Mouse (Mus musculus): Measurements from ENCODE around the gene Btbd18. TPM values are rescaled to one million over a fixed set of nuclear protein-coding genes. Genes with fewer than 3 reads are reported as not detected.
A peak's percentile ranks its signal among the peaks of the same experiment; 100 is the strongest.

Btbd18 gene
- total and polyA plus RNA-seq, 3 experiments: not detected

GRCm38 (mm10) chr2:84690050-84690449 lies 31.2 kb downstream of the Btbd18 start:
- 75% methylated on average over 12 of the region's 12 CpGs for WGBS
- no peak overlapping the region for H3K27ac ChIP-seq
- no peaks in the 10 kb centered on the region for H3K79me2 ChIP-seq (replicated peaks; ENCODE audit: control insufficient read depth, insufficient read depth, low read length)
- no peak overlapping the region for H3K9ac ChIP-seq (ENCODE audit: low read depth, low read length)
- no peak overlapping the region for H3K4me3 ChIP-seq
- no peak for TF ChIP-seq POLR2A (IDR thresholded peaks at IDR 0.05; ENCODE audit: insufficient read depth, low read depth, low read length)
- no peak for TF ChIP-seq EP300 (IDR thresholded peaks at IDR 0.05; ENCODE audit: insufficient read depth, low read depth, low read length)
- TF ChIP-seq CTCF (IDR thresholded peaks at IDR 0.05): no peak
- intact Hi-C loops (cut with DNase I): no loop called here
- DNase-seq: no peak
- H3K27me3 ChIP-seq (ENCODE audit: control insufficient read depth, insufficient read depth, low read length): no peaks in the 10 kb centered on the region
- H3K36me3 ChIP-seq (ENCODE audit: control insufficient read depth, insufficient read depth, low read length): peaks cover 3% of the 10 kb centered on the region
- no peaks in the 10 kb centered on the region for H3K4me1 ChIP-seq (ENCODE audit: control insufficient read depth, insufficient read depth, low read length)

- H3K4me3 ChIP-seq: no peak overlapping the region
- no peak overlapping the region for H3K9ac ChIP-seq (ENCODE audit: low read depth, low read length)
- H3K4me1 ChIP-seq (ENCODE audit: control insufficient read depth, insufficient read depth, low read length): no peaks in the 10 kb centered on the region
- no peaks in the 10 kb centered on the region for H3K27me3 ChIP-seq (ENCODE audit: control insufficient read depth, insufficient read depth, low read length)
- WGBS: 86% methylated on average over 5 of the region's 5 CpGs
- H3K36me3 ChIP-seq (ENCODE audit: control insufficient read depth, insufficient read depth, low read length): peaks cover 6% of the 10 kb centered on the region
- no peak for DNase-seq
- intact Hi-C loops (cut with DNase I): no loop called here
- H3K27ac ChIP-seq: no peak overlapping the region
- TF ChIP-seq CTCF (IDR thresholded peaks at IDR 0.05): no peak
- no peak for TF ChIP-seq POLR2A (IDR thresholded peaks at IDR 0.05; ENCODE audit: insufficient read depth, low read depth, low read length)
- TF ChIP-seq EP300 (IDR thresholded peaks at IDR 0.05; ENCODE audit: insufficient read depth, low read depth, low read length): no peak
- no peaks in the 10 kb centered on the region for H3K79me2 ChIP-seq (replicated peaks; ENCODE audit: control insufficient read depth, insufficient read depth, low read length)
These were observed 36.3 kb downstream of the Btbd18 start for GRCm38 (mm10) chr2:84695007-84695695.

GRCm38 (mm10) chr2:84703497-84703896 lies 44.6 kb downstream of the Btbd18 start:
- Histone ChIP-seq H3K4me1 (ENCODE audit: control insufficient read depth, insufficient read depth, low read length) (no peaks in the 10 kb centered on the region; the same call in 1 of the 2 replicates), H3K79me2 (replicated peaks; ENCODE audit: control insufficient read depth, insufficient read depth, low read length) (peaks cover under 1% of the 10 kb centered on the region), H3K27me3 (ENCODE audit: control insufficient read depth, insufficient read depth, low read length) (no peaks in the 10 kb centered on the region), H3K4me3 (no peak overlapping the region), H3K27ac (no peak overlapping the region), H3K9ac (ENCODE audit: low read depth, low read length) (no peak overlapping the region), H3K36me3 (ENCODE audit: control insufficient read depth, insufficient read depth, low read length) (peaks cover 20% of the 10 kb centered on the region)
- WGBS: 78% methylated on average over 1 of the region's 1 CpGs
- TF ChIP-seq CTCF (IDR thresholded peaks at IDR 0.05) (no peak), POLR2A (IDR thresholded peaks at IDR 0.05; ENCODE audit: insufficient read depth, low read depth, low read length) (no peak), EP300 (IDR thresholded peaks at IDR 0.05; ENCODE audit: insufficient read depth, low read depth, low read length) (no peak)
- no peak for DNase-seq
- intact Hi-C loops (cut with DNase I): no loop called here

GRCm38 (mm10) chr2:84704329-84704728 lies 45.5 kb downstream of the Btbd18 start:
- Histone ChIP-seq H3K36me3 (ENCODE audit: control insufficient read depth, insufficient read depth, low read length) (peaks cover 29% of the 10 kb centered on the region), H3K4me1 (ENCODE audit: control insufficient read depth, insufficient read depth, low read length) (no peaks in the 10 kb centered on the region; the same call in 1 of the 2 replicates), H3K4me3 (no peak overlapping the region), H3K27me3 (ENCODE audit: control insufficient read depth, insufficient read depth, low read length) (no peaks in the 10 kb centered on the region), H3K27ac (0 out of 2 replicates have a peak overlapping the region, but pooled peaks have one; percentile 6), H3K9ac (ENCODE audit: low read depth, low read length) (no peak overlapping the region), H3K79me2 (replicated peaks; ENCODE audit: control insufficient read depth, insufficient read depth, low read length) (peaks cover 1% of the 10 kb centered on the region)
- no peak for DNase-seq
- intact Hi-C loops (cut with DNase I): no loop called here
- TF ChIP-seq CTCF (IDR thresholded peaks at IDR 0.05): no peak
- no peak for TF ChIP-seq EP300 (IDR thresholded peaks at IDR 0.05; ENCODE audit: insufficient read depth, low read depth, low read length)
- 45% methylated on average over 5 of the region's 5 CpGs for WGBS

- DNase-seq: no peak
- intact Hi-C loops (cut with DNase I): no loop called here
- H3K27ac ChIP-seq: no peak overlapping the region
- no peak overlapping the region for H3K4me3 ChIP-seq
- TF ChIP-seq EP300 (IDR thresholded peaks at IDR 0.05; ENCODE audit: insufficient read depth, low read depth, low read length) (no peak), CTCF (IDR thresholded peaks at IDR 0.05) (no peak), POLR2A (IDR thresholded peaks at IDR 0.05; ENCODE audit: insufficient read depth, low read depth, low read length) (no peak)
- H3K36me3 ChIP-seq (ENCODE audit: control insufficient read depth, insufficient read depth, low read length): peaks cover 33% of the 10 kb centered on the region
- peaks cover 1% of the 10 kb centered on the region for H3K79me2 ChIP-seq (replicated peaks; ENCODE audit: control insufficient read depth, insufficient read depth, low read length)
- no peaks in the 10 kb centered on the region for H3K27me3 ChIP-seq (ENCODE audit: control insufficient read depth, insufficient read depth, low read length)
- no peaks in the 10 kb centered on the region; the same call in 1 of the 2 replicates for H3K4me1 ChIP-seq (ENCODE audit: control insufficient read depth, insufficient read depth, low read length)
- H3K9ac ChIP-seq (ENCODE audit: low read depth, low read length): no peak overlapping the region
- WGBS: 84% methylated on average over 1 of the region's 1 CpGs
These were observed 46.4 kb downstream of the Btbd18 start for GRCm38 (mm10) chr2:84705295-84705694.

- peaks cover 3% of the 10 kb centered on the region for H3K79me2 ChIP-seq (replicated peaks; ENCODE audit: control insufficient read depth, insufficient read depth, low read length)
- DNase-seq: no peak
- intact Hi-C loops (cut with DNase I): no loop called here
- no peak overlapping the region for H3K9ac ChIP-seq (ENCODE audit: low read depth, low read length)
- no peak for TF ChIP-seq CTCF (IDR thresholded peaks at IDR 0.05)
- TF ChIP-seq POLR2A (IDR thresholded peaks at IDR 0.05; ENCODE audit: insufficient read depth, low read depth, low read length): no peak
- TF ChIP-seq EP300 (IDR thresholded peaks at IDR 0.05; ENCODE audit: insufficient read depth, low read depth, low read length): no peak
- no peaks in the 10 kb centered on the region for H3K27me3 ChIP-seq (ENCODE audit: control insufficient read depth, insufficient read depth, low read length)
- H3K4me1 ChIP-seq (ENCODE audit: control insufficient read depth, insufficient read depth, low read length): no peaks in the 10 kb centered on the region; the same call in 1 of the 2 replicates
- peaks cover 39% of the 10 kb centered on the region for H3K36me3 ChIP-seq (ENCODE audit: control insufficient read depth, insufficient read depth, low read length)
- 84% methylated on average over 1 of the region's 1 CpGs for WGBS
- no peak overlapping the region for H3K27ac ChIP-seq
- H3K4me3 ChIP-seq: no peak overlapping the region
These were observed 48.6 kb downstream of the Btbd18 start for GRCm38 (mm10) chr2:84707523-84707922.

Measured in heart, adult 2 months (tissue).